11 mouse cellular contexts compared by ENCODE assay signal in the genomic region with DNA sequence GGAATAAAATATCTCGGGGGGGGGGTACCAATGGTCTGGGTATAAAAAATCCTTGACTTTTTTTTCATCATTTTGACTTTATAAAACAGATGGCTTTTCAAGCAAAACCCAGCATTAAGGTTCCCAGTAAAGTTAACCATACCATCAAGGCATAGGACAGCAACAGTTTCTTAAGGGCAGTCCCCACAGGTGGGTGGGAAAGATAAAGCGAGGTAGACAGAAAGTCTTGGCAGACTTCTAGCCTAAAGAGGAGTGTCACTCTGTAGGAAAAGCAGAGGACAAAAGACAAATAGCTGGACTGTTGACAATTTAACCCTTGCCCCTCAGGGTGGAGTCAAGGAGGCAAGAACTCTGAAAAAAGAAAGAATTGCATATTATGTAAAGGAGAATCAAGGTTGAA. TPM values are rescaled to one million over a fixed set of nuclear protein-coding genes. Genes with fewer than 3 reads are reported as not detected.
DNase-seq lines count a peak whose midpoint lies in the region; ATAC-seq and TF ChIP-seq lines count a peak whose summit lies in the region.
"Had no signal": no experiment of that assay in that cellular context is flagged by ENCODE, and none has a peak within 500 bp of the region (broad histone marks: within the 10 kb centered on the region; RNA-seq: fewer than 3 reads in every experiment).

No protein-coding gene starts in this region.

- H3K9me3 ChIP-seq in hindbrain, embryonic 11.5 days (ENCODE audit: control insufficient read depth, low read length): no peaks in the 10 kb centered on the region
- no peaks in the 10 kb centered on the region for H3K9me3 ChIP-seq in hindbrain, embryonic 13.5 days
- no peaks in the 10 kb centered on the region for H3K9me3 ChIP-seq in liver, embryonic 12.5 days (replicated peaks)
- H3K9me3 ChIP-seq in lung, postnatal 0 days (ENCODE audit: low read length): no peaks in the 10 kb centered on the region
- H3K9me3 ChIP-seq: forebrain, embryonic 12.5 days; limb, embryonic 12.5 days; megakaryocyte, embryonic 14.5 days had no signal

- WGBS in hindbrain, embryonic 11.5 days: 84% methylated on average over 2 of the region's 2 CpGs
- WGBS in hindbrain, embryonic 13.5 days: 82% methylated on average over 2 of the region's 2 CpGs
- 27% methylated on average over 2 of the region's 2 CpGs for WGBS in liver, embryonic 12.5 days (ENCODE audit: insufficient replicate concordance)
- WGBS in lung, postnatal 0 days: 73% methylated on average over 2 of the region's 2 CpGs

- H3K36me3 ChIP-seq in hindbrain, embryonic 11.5 days (ENCODE audit: control insufficient read depth, insufficient read depth, low read length): no peaks in the 10 kb centered on the region
- peaks cover 2% of the 10 kb centered on the region; the same call in 1 of the 2 replicates for H3K36me3 ChIP-seq in hindbrain, embryonic 13.5 days
- no peaks in the 10 kb centered on the region for H3K36me3 ChIP-seq in testis, adult 2 months (ENCODE audit: control insufficient read depth, insufficient read depth, low read length)
- H3K36me3 ChIP-seq in liver, embryonic 12.5 days: peaks cover 27% of the 10 kb centered on the region
- no peaks in the 10 kb centered on the region for H3K36me3 ChIP-seq in lung, postnatal 0 days (ENCODE audit: insufficient read depth, low read length)
- H3K36me3 ChIP-seq: forebrain, embryonic 12.5 days had no signal

- no peak overlapping the region for H3K4me3 ChIP-seq in hindbrain, embryonic 11.5 days (ENCODE audit: low read depth, low read length)
- no peak overlapping the region for H3K4me3 ChIP-seq in hindbrain, embryonic 13.5 days
- peak overlapping the region; percentile 72; the same call in 1 of the 2 replicates for H3K4me3 ChIP-seq in testis, adult 2 months (ENCODE audit: control insufficient read depth, low read depth, low read length)
- peak overlapping the region; percentile 92 for H3K4me3 ChIP-seq in liver, embryonic 12.5 days
- H3K4me3 ChIP-seq in lung, postnatal 0 days (ENCODE audit: low read depth, low read length): no peak overlapping the region

- H3K27ac ChIP-seq in hindbrain, embryonic 11.5 days (ENCODE audit: low read depth, low read length): no peak overlapping the region
- no peak overlapping the region for H3K27ac ChIP-seq in hindbrain, embryonic 13.5 days
- H3K27ac ChIP-seq in testis, adult 2 months (ENCODE audit: control insufficient read depth, insufficient read depth, low read depth, low read length): peak overlapping the region; percentile 51; the same call in 1 of the 2 replicates
- peak overlapping the region; percentile 98 for H3K27ac ChIP-seq in liver, embryonic 12.5 days
- no peak overlapping the region for H3K27ac ChIP-seq in lung, postnatal 0 days (ENCODE audit: low read length)
- H3K27ac ChIP-seq: forebrain, embryonic 12.5 days; limb, embryonic 12.5 days had no signal

- no peak overlapping the region for H3K9ac ChIP-seq in hindbrain, embryonic 11.5 days (ENCODE audit: low read depth, low read length)
- no peak overlapping the region for H3K9ac ChIP-seq in hindbrain, embryonic 13.5 days
- H3K9ac ChIP-seq in liver, embryonic 12.5 days: peak overlapping the region; percentile 95
- H3K9ac ChIP-seq in lung, postnatal 0 days (replicated peaks; ENCODE audit: low read depth): no peak overlapping the region
- H3K9ac ChIP-seq: forebrain, embryonic 12.5 days had no signal

- peak overlapping the region; percentile 45; the same call in 1 of the 2 replicates for H3K4me2 ChIP-seq in hindbrain, embryonic 11.5 days (replicated peaks; ENCODE audit: low read depth, low read length)
- H3K4me2 ChIP-seq in hindbrain, embryonic 13.5 days: no peak overlapping the region
- peak overlapping the region; percentile 85 for H3K4me2 ChIP-seq in liver, embryonic 12.5 days
- no peak overlapping the region for H3K4me2 ChIP-seq in lung, postnatal 0 days (replicated peaks; ENCODE audit: low read depth, low read length)

- no peak for DNase-seq in hindbrain, embryonic 11.5 days (ENCODE audit: low spot score)
- DNase-seq in testis, postnatal 10 days (ENCODE audit: low spot score): no peak
- no peak for DNase-seq in urinary bladder, adult 18-20 months (ENCODE audit: low spot score in 2 of 2)
- no peak for DNase-seq in lung, postnatal 0 days (ENCODE audit: low spot score)
- DNase-seq in retina, postnatal 1 day: no peak

- ATAC-seq in hindbrain, embryonic 11.5 days (ENCODE audit: low FRiP score): no peak
- ATAC-seq in hindbrain, embryonic 13.5 days (ENCODE audit: low FRiP score): no peak
- ATAC-seq in liver, embryonic 12.5 days: peak; percentile 68
- ATAC-seq in lung, postnatal 0 days: no peak

- TF ChIP-seq CTCF in testis, adult 2 months (IDR thresholded peaks at IDR 0.05; ENCODE audit: control insufficient read depth, insufficient read depth, insufficient replicate concordance, low read depth, low read length): no peak
- TF ChIP-seq CTCF in lung, postnatal 0 days (IDR thresholded peaks at IDR 0.05): no peak

- no peak for TF ChIP-seq EP300 in lung, postnatal 0 days (IDR thresholded peaks at IDR 0.05)

- no peak for TF ChIP-seq POLR2A in testis, adult 2 months (IDR thresholded peaks at IDR 0.05; ENCODE audit: control insufficient read depth, low read depth, low read length)

- no peaks in the 10 kb centered on the region for H3K27me3 ChIP-seq in hindbrain, embryonic 11.5 days (ENCODE audit: control insufficient read depth, insufficient read depth, low read length)
- H3K27me3 ChIP-seq in hindbrain, embryonic 13.5 days: no peaks in the 10 kb centered on the region
- H3K27me3 ChIP-seq in testis, adult 2 months (ENCODE audit: control insufficient read depth, insufficient read depth, low read length): no peaks in the 10 kb centered on the region
- H3K27me3 ChIP-seq in liver, embryonic 12.5 days (replicated peaks): no peaks in the 10 kb centered on the region
- no peaks in the 10 kb centered on the region for H3K27me3 ChIP-seq in lung, postnatal 0 days (replicated peaks; ENCODE audit: insufficient read depth, low read length)
- H3K27me3 ChIP-seq: forebrain, embryonic 12.5 days; limb, embryonic 12.5 days had no signal

- no peaks in the 10 kb centered on the region; the same call in 1 of the 2 replicates for H3K4me1 ChIP-seq in hindbrain, embryonic 11.5 days (replicated peaks; ENCODE audit: control insufficient read depth, insufficient read depth, low read length)
- peaks cover 29% of the 10 kb centered on the region for H3K4me1 ChIP-seq in hindbrain, embryonic 13.5 days (replicated peaks)
- peaks cover 3% of the 10 kb centered on the region for H3K4me1 ChIP-seq in testis, adult 2 months (ENCODE audit: control insufficient read depth, insufficient read depth, low read length)
- H3K4me1 ChIP-seq in liver, embryonic 12.5 days: peaks cover 71% of the 10 kb centered on the region
- peaks cover 8% of the 10 kb centered on the region; the same call in 1 of the 2 replicates for H3K4me1 ChIP-seq in lung, postnatal 0 days (ENCODE audit: insufficient read depth, low read depth, low read length)

RNA-seq across cellular contexts. Expression of gene Acp1, which starts 1.5 kb away (rescaled TPM):
- polyA plus RNA-seq in hindbrain, embryonic 11.5 days (2014; fragmentation: Nextera tagmentation; extraction: Ambion mirVana): 166 and 189 TPM in 2 replicates
- 133 and 136 TPM in 2 replicates for polyA plus RNA-seq in hindbrain, embryonic 13.5 days (2015; fragmentation: Nextera tagmentation; extraction: Ambion mirVana)
- 22.8 and 26.8 TPM in 2 replicates for polyA plus RNA-seq in testis, adult 2 months (2012; rRNA removed)
- polyA plus RNA-seq in liver, embryonic 12.5 days (2016; fragmentation: Nextera tagmentation; extraction: Ambion mirVana): 299 and 326 TPM in 2 replicates
- polyA plus RNA-seq in lung, postnatal 0 days (2015; fragmentation: Nextera tagmentation; extraction: Ambion mirVana): 85.4 and 88.8 TPM in 2 replicates

RNA-seq across cellular contexts. Expression of gene Sh3yl1, which starts 1.6 kb away (rescaled TPM):
- polyA plus RNA-seq in hindbrain, embryonic 11.5 days (2014; fragmentation: Nextera tagmentation; extraction: Ambion mirVana): 26.9 and 29.1 TPM in 2 replicates
- 50.8 and 52.0 TPM in 2 replicates for polyA plus RNA-seq in hindbrain, embryonic 13.5 days (2015; fragmentation: Nextera tagmentation; extraction: Ambion mirVana)
- polyA plus RNA-seq in testis, adult 2 months (2012; rRNA removed): 8.2 and 9.6 TPM in 2 replicates
- polyA plus RNA-seq in liver, embryonic 12.5 days (2016; fragmentation: Nextera tagmentation; extraction: Ambion mirVana): 36.0 and 38.4 TPM in 2 replicates
- polyA plus RNA-seq in lung, postnatal 0 days (2015; fragmentation: Nextera tagmentation; extraction: Ambion mirVana): 13.9 and 15.0 TPM in 2 replicates

RNA-seq across cellular contexts. Expression of gene Alkal2, which starts 25.8 kb away (rescaled TPM):
- polyA plus RNA-seq in hindbrain, embryonic 11.5 days (2014; fragmentation: Nextera tagmentation; extraction: Ambion mirVana): 0.51 and 0.54 TPM in 2 replicates
- 0.45 TPM in 1 of 2 replicates, not detected in the other for polyA plus RNA-seq in hindbrain, embryonic 13.5 days (2015; fragmentation: Nextera tagmentation; extraction: Ambion mirVana)
- polyA plus RNA-seq in testis, adult 2 months (2012; rRNA removed): not detected in 2 replicates
- not detected in 2 replicates for polyA plus RNA-seq in liver, embryonic 12.5 days (2016; fragmentation: Nextera tagmentation; extraction: Ambion mirVana)
- polyA plus RNA-seq in lung, postnatal 0 days (2015; fragmentation: Nextera tagmentation; extraction: Ambion mirVana): 0.08 TPM in 1 of 2 replicates, not detected in the other

Comparison
In these comparisons a context has a peak if more than half of its experiments do, and no peak if none do; other contexts are left out.
1. H3K4me2 ChIP-seq: peak in hindbrain, embryonic 11.5 days (single experiment) and liver, embryonic 12.5 days (single experiment); none in hindbrain, embryonic 13.5 days (single experiment) and lung, postnatal 0 days (single experiment).
2. H3K27ac ChIP-seq: peak in testis, adult 2 months (single experiment) and liver, embryonic 12.5 days (single experiment); none in hindbrain, embryonic 11.5 days (single experiment), hindbrain, embryonic 13.5 days (single experiment) and lung, postnatal 0 days (single experiment).
3. H3K4me3 ChIP-seq: peak in testis, adult 2 months (single experiment) and liver, embryonic 12.5 days (single experiment); none in hindbrain, embryonic 11.5 days (single experiment), hindbrain, embryonic 13.5 days (single experiment) and lung, postnatal 0 days (single experiment).